Mouse (Mus musculus) intestine, embryonic 16.5 days (tissue): ENCODE data around the gene Evx1. TPM values are rescaled to one million over a fixed set of nuclear protein-coding genes. Genes with fewer than 3 reads are reported as not detected.

Experiments used
- ATAC-seq: fragments of 200-750 bp; cut with Nextera tagmentation; 2 replicates; pipeline ENCODE4 v1.8.0; 2017; ENCODE audit warnings: moderate TSS enrichment, moderate library complexity
- H3K27ac ChIP-seq: fragments of 300-500 bp; sonication (generic); 2 replicates; pipeline ENCODE4 v1.5.1; 2014; ENCODE audit warnings: mild to moderate bottlenecking, low read length
- H3K27me3 ChIP-seq: fragments of 300-500 bp; sonication (generic); replicated peaks from 2 replicates; pipeline ENCODE4 v1.6.1; 2014; ENCODE audit warnings: low read length, control low read depth, mixed read lengths; ENCODE audit not compliant: control insufficient read depth, insufficient read depth
- H3K36me3 ChIP-seq: fragments of 300-500 bp; sonication (generic); 2 replicates; pipeline ENCODE4 v1.6.1; 2014; ENCODE audit warnings: low read length, control low read depth; ENCODE audit not compliant: control insufficient read depth, insufficient read depth
- H3K4me1 ChIP-seq: fragments of 300-500 bp; sonication (generic); 2 replicates; pipeline ENCODE4 v1.6.1; 2014; ENCODE audit warnings: low read length, control low read depth, mixed read lengths; ENCODE audit not compliant: control insufficient read depth, insufficient read depth
- H3K4me2 ChIP-seq: fragments of 300-500 bp; sonication (generic); 2 replicates; pipeline ENCODE4 v1.6.1; 2014; ENCODE audit warnings: low read depth, low read length, control low read depth
- H3K4me3 ChIP-seq: fragments of 300-500 bp; sonication (generic); 2 replicates; pipeline ENCODE4 v1.5.1; 2014; ENCODE audit warnings: mild to moderate bottlenecking, low read length
- H3K9ac ChIP-seq: fragments of 300-500 bp; sonication (generic); 2 replicates; pipeline ENCODE4 v1.6.1; 2014; ENCODE audit warnings: low read depth, low read length
- H3K9me3 ChIP-seq: fragments of 300-500 bp; sonication (generic); 2 replicates; pipeline ENCODE4 v1.6.1; 2016; ENCODE audit warnings: low read length, control low read depth; ENCODE audit not compliant: control insufficient read depth
- WGBS: fragments of 180-500 bp; shearing (Covaris S2); extraction: QIAGEN DNeasy Blood & Tissue Kit; methylation state at CpG from one replicate; pipeline ENCODE4 v1.1.7; 2014; 5-methylcytosine and 5-hydroxymethylcytosine counted together
- polyA plus RNA-seq: library from polyadenylated mRNA; unstranded; fragments of >200 nt; fragmentation: Nextera tagmentation; extraction: Ambion mirVana; gene quantifications from 2 replicates; pipeline ENCODE4 v1.2.1, GENCODE M21; 2015

The Evx1 gene
- polyA plus RNA-seq, 1 experiment from 2014 or later: not detected

- Histone ChIP-seq H3K9me3 (no peaks in the 10 kb centered on the region), H3K4me2 (no peak overlapping the region), H3K27me3 (peaks cover 84% of the 10 kb centered on the region), H3K9ac (no peak overlapping the region), H3K4me3 (no peak overlapping the region), H3K4me1 (peaks cover 17% of the 10 kb centered on the region), H3K27ac (no peak overlapping the region), H3K36me3 (no peaks in the 10 kb centered on the region)
- WGBS: 46% methylated on average over 10 of the region's 10 CpGs
- ATAC-seq: no peak
Observed at GRCm38 (mm10) chr6:52309766-52310165, 3.5 kb upstream of the Evx1 start.

GRCm38 (mm10) chr6:52310366-52310765 is 2.9 kb upstream of the Evx1 start:
- Histone ChIP-seq H3K4me3 (0 out of 2 replicates have a peak overlapping the region, but pooled peaks have one; percentile 6), H3K4me1 (peaks cover 17% of the 10 kb centered on the region), H3K9me3 (no peaks in the 10 kb centered on the region), H3K27ac (no peak overlapping the region), H3K9ac (no peak overlapping the region), H3K27me3 (peaks cover 90% of the 10 kb centered on the region), H3K4me2 (peak overlapping the region; percentile 20; the same call in 1 of the 2 replicates), H3K36me3 (no peaks in the 10 kb centered on the region)
- ATAC-seq: no peak
- WGBS: 2% methylated on average over 24 of the region's 24 CpGs

DNA sequence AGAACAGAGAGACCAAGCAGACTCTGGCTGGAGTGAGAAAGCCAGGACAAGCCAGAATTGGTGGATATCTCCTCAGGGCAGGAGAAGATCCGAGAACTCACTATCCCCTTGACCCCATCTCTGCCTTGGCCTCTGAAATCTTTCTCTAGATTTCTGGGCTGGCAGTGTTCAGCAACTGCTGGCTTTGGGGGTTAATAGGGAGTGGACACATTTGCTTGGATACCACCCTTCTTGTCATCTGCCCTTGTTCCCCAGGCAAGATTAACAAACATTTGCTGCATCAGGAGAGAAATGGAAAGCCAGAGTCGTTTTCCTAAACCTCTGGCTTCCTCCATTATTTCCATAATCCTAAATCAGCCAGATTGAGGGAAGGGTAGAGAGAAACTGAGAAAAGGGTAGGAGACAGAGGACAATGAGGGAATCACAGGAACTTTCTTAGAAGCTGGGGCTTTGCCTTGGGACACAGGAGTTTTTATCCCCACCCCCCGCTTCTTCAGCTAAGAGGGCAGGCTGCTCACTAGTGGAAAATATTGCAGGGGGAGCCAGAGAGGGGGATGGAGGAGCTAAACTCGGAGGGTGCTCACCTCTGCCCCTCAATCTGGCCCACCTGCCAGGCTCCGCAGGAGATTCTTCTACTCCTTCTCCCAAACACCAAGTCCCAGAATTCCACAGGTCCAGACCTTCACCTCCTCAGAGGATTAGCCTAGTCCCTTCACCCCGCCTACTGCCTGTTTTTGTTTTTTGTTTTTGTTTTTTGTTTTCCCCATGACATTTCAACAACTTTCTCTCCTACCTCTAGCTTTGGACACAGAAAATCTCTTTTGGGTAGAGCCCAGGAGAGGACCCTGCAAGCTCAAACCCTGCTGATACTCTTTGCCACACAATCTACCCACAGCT is 1.4 kb upstream of the Evx1 start:
- no peak for ATAC-seq
- WGBS: 15% methylated on average over 6 of the region's 6 CpGs
- Histone ChIP-seq H3K9me3 (no peaks in the 10 kb centered on the region), H3K27me3 (peaks cover 92% of the 10 kb centered on the region), H3K4me3 (no peak overlapping the region), H3K36me3 (no peaks in the 10 kb centered on the region), H3K9ac (no peak overlapping the region), H3K27ac (no peak overlapping the region), H3K4me2 (no peak overlapping the region), H3K4me1 (peaks cover 17% of the 10 kb centered on the region)

DNA sequence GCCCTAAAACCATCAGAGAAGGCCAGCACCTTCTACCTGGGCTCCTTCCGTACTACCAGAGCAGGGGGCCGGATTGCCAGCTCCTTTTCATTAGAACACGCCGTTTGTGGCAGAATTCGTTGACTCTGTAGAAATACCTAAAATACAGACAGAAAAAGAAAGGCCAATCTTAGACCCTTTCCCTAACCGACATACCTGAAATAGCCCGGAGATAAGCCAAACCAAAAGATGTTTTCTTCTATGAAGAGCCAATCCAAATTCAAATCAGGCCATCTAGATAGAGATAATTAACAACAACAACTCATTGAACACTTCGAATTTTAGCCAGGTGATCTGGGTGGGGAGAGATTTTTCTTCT is 761 bp upstream of the Evx1 start:
- WGBS: 8% methylated on average over 8 of the region's 8 CpGs
- no peak overlapping the region for H3K4me2 ChIP-seq
- no peak overlapping the region for H3K9ac ChIP-seq
- H3K27me3 ChIP-seq: peaks cover 92% of the 10 kb centered on the region
- H3K27ac ChIP-seq: no peak overlapping the region
- ATAC-seq: no peak
- H3K4me3 ChIP-seq: no peak overlapping the region
- H3K4me1 ChIP-seq: peaks cover 17% of the 10 kb centered on the region
- H3K36me3 ChIP-seq: no peaks in the 10 kb centered on the region
- no peaks in the 10 kb centered on the region for H3K9me3 ChIP-seq

GRCm38 (mm10) chr6:52314304-52315100 is 1.2 kb downstream of the Evx1 start:
- Histone ChIP-seq H3K27ac (no peak overlapping the region), H3K9ac (no peak overlapping the region), H3K9me3 (no peaks in the 10 kb centered on the region), H3K27me3 (peaks cover 94% of the 10 kb centered on the region), H3K4me3 (peak overlapping the region; percentile 25; the same call in 1 of the 2 replicates), H3K4me1 (peaks cover 17% of the 10 kb centered on the region), H3K36me3 (no peaks in the 10 kb centered on the region), H3K4me2 (no peak overlapping the region)
- WGBS: 1% methylated on average over 27 of the region's 27 CpGs
- ATAC-seq: no peak

DNA sequence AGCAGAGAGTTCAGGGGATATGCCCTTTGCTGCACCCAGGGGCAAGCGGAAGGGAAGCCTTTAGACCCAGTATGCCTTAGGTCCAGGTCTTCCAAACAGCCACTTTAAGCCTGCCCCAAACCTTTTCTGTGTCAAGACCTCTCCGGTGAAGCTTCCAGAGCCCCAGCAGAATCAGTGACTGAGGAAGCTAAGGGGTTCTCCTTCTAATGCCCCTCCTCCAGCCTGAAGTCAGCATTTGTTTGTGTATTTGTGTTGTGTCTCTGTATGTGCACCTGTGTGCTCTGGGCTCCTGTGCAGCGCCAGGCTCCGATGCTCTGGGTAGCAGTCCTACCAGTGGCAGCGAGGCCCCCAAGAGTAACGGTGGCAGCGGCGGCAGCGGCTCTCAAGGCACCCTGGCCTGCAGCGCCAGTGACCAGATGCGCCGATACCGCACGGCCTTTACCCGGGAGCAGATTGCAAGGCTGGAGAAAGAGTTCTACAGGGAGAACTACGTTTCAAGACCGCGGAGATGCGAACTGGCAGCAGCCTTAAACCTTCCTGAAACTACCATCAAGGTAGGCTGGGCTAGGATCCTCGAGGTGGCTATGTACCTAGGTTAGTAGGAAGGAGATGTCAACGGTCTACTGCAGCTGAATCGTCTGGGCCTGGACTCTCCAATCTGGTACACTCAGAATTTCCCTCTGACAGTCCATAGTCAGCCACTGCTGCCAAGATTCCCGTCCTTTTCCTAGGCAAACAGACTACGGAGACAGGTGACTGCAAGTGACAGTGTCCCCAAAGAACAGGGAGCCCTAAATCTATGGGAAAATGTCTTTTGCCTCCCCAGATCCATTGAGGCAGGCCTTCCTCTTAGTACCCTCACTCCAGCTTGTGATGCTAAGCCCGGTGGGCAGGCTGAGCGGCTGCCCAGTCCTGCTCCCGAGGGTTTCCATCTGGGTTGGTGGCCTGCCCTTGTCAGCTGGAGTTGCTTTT is 2.4 kb downstream of the Evx1 start:
- no peak for ATAC-seq
- Histone ChIP-seq H3K9ac (no peak overlapping the region), H3K9me3 (no peaks in the 10 kb centered on the region), H3K27ac (no peak overlapping the region), H3K4me2 (peak overlapping the region; percentile 62; the same call in 1 of the 2 replicates), H3K4me1 (peaks cover 12% of the 10 kb centered on the region), H3K4me3 (peak overlapping the region; percentile 45; the same call in 1 of the 2 replicates), H3K36me3 (no peaks in the 10 kb centered on the region), H3K27me3 (peaks cover 92% of the 10 kb centered on the region)
- 20% methylated on average over 27 of the region's 27 CpGs for WGBS

- Histone ChIP-seq H3K36me3 (no peaks in the 10 kb centered on the region), H3K9ac (no peak overlapping the region; the same call in 1 of the 2 replicates), H3K27ac (no peak overlapping the region), H3K4me3 (peak overlapping the region; percentile 45), H3K9me3 (no peaks in the 10 kb centered on the region), H3K4me2 (peak overlapping the region; percentile 62), H3K4me1 (peaks cover 12% of the 10 kb centered on the region), H3K27me3 (peaks cover 86% of the 10 kb centered on the region)
- 5% methylated on average over 81 of the region's 81 CpGs for WGBS
- ATAC-seq: peak; percentile 55; the same call in 1 of the 2 replicates
Observed at GRCm38 (mm10) chr6:52316413-52317184, 3.3 kb downstream of the Evx1 start.

GRCm38 (mm10) chr6:52317461-52318180 is 4.3 kb downstream of the Evx1 start:
- H3K4me1 ChIP-seq: peaks cover 12% of the 10 kb centered on the region

More at GRCm38 (mm10) chr6:52317461-52318180, 4.3 kb downstream of the Evx1 start:
- WGBS: 43% methylated on average over 14 of the region's 14 CpGs
- H3K27me3 ChIP-seq: peaks cover 87% of the 10 kb centered on the region
- H3K36me3 ChIP-seq: no peaks in the 10 kb centered on the region
- no peaks in the 10 kb centered on the region for H3K9me3 ChIP-seq
- H3K27ac ChIP-seq: no peak overlapping the region
- H3K4me3 ChIP-seq: no peak overlapping the region
- no peak for ATAC-seq
- no peak overlapping the region for H3K9ac ChIP-seq
- no peak overlapping the region for H3K4me2 ChIP-seq
